Mouse (Mus musculus) stomach, adult 2 months (tissue): ENCODE measurements around the gene Cyfip1. TPM values are rescaled to one million over a fixed set of nuclear protein-coding genes. Genes with fewer than 3 reads are reported as not detected.

Source experiments
- polyA plus RNA-seq: library from polyadenylated mRNA; depleted of rRNA; stranded (reverse); fragments of >200 nt; gene quantifications from 2 replicates; pipeline ENCODE4 v1.2.3, GENCODE M21; 2012; rRNA removed

The Cyfip1 gene
- 15.8 and 22.6 TPM in 2 replicates for polyA plus RNA-seq

GRCm38 (mm10) chr7:55841445-55841844, at the start of gene Cyfip1:
Gene Cyfip1, plus strand, starts transcription at chr7:55841745.

GRCm38 (mm10) chr7:55793952-55794603, 47.5 kb upstream of the Cyfip1 start, which contains the start of gene Tubgcp5:
Gene Tubgcp5, plus strand, starts transcription at chr7:55794154.

GRCm38 (mm10) chr7:55962004-55962908, 120.7 kb downstream of the Cyfip1 start, which contains the start of gene Nipa2:
Gene Nipa2, minus strand, starts transcription at chr7:55962476.

Other genes starting within 250 kb of the Cyfip1 start
- gene Siglech, start 73.6 kb upstream of the Cyfip1 start, polyA plus RNA-seq, result 0.28 and 0.54 TPM in 2 replicates
- gene Tubgcp5, start 47.6 kb upstream of the Cyfip1 start, polyA plus RNA-seq, result 0.38 and 1.1 TPM in 2 replicates
- gene Nipa2, start 120.7 kb downstream of the Cyfip1 start, polyA plus RNA-seq, result 9.6 and 28.3 TPM in 2 replicates
- 1.7 and 2.0 TPM in 2 replicates for gene Nipa1, start 178.2 kb downstream of the Cyfip1 start, polyA plus RNA-seq
- 6.2 and 8.0 TPM in 2 replicates for gene Herc2, start 208.5 kb downstream of the Cyfip1 start, polyA plus RNA-seq